Mouse (Mus musculus): ENCODE measurements around the gene Rfxank.

Rfxank gene

GRCm38 (mm10) chr8:70150158-70150557 is 11.2 kb upstream of the Rfxank start:
- DNase-seq (ENCODE audit: low read depth, low spot score), result no peak

- no peak for DNase-seq (ENCODE audit: low read depth, low spot score)
Observed at GRCm38 (mm10) chr8:70147678-70148607, 9.0 kb upstream of the Rfxank start.

GRCm38 (mm10) chr8:70139981-70140380 is 1.0 kb upstream of the Rfxank start:
- DNase-seq (ENCODE audit: low read depth, low spot score), result no peak

- DNase-seq (ENCODE audit: low read depth, low spot score), result no peak
Observed at GRCm38 (mm10) chr8:70137890-70138289, 1.1 kb downstream of the Rfxank start.

GRCm38 (mm10) chr8:70136591-70136990 is 2.4 kb downstream of the Rfxank start:
- no peak for DNase-seq (ENCODE audit: low read depth, low spot score)

GRCm38 (mm10) chr8:70134931-70135330 is 4.0 kb downstream of the Rfxank start:
- no peak for DNase-seq (ENCODE audit: low read depth, low spot score)

- no peak for DNase-seq (ENCODE audit: low read depth, low spot score)
Observed at GRCm38 (mm10) chr8:70134086-70134485, 4.9 kb downstream of the Rfxank start.

GRCm38 (mm10) chr8:70131166-70131883 is 7.6 kb downstream of the Rfxank start, which contains the start of gene Nr2c2ap:
Gene Nr2c2ap, plus strand, starts transcription at chr8:70131333.
- DNase-seq (ENCODE audit: low read depth, low spot score), result peak; percentile 92

GRCm38 (mm10) chr8:70130066-70130465 is 8.9 kb downstream of the Rfxank start:
- DNase-seq (ENCODE audit: low read depth, low spot score), result no peak

GRCm38 (mm10) chr8:70129309-70129952 is 9.5 kb downstream of the Rfxank start:
- DNase-seq (ENCODE audit: low read depth, low spot score), result no peak

- DNase-seq (ENCODE audit: low read depth, low spot score), result no peak
Observed at GRCm38 (mm10) chr8:70128435-70128834, 10.5 kb downstream of the Rfxank start.

- no peak for DNase-seq (ENCODE audit: low read depth, low spot score)
Observed at GRCm38 (mm10) chr8:70124992-70125391, 14.0 kb downstream of the Rfxank start.

GRCm38 (mm10) chr8:70122863-70123262 is 16.1 kb downstream of the Rfxank start:
- no peak for DNase-seq (ENCODE audit: low read depth, low spot score)

GRCm38 (mm10) chr8:70120667-70121066 is 18.3 kb downstream of the Rfxank start, which contains the start of gene Ncan:
Gene Ncan, minus strand, starts transcription at chr8:70120873.
- peak; percentile 87 for DNase-seq (ENCODE audit: low read depth, low spot score)

GRCm38 (mm10) chr8:70118726-70119700 is 19.9 kb downstream of the Rfxank start:
- no peak for DNase-seq (ENCODE audit: low read depth, low spot score)

- DNase-seq (ENCODE audit: low read depth, low spot score), result peak; percentile 71
Observed at GRCm38 (mm10) chr8:70117611-70118010, 21.3 kb downstream of the Rfxank start.

- DNase-seq (ENCODE audit: low read depth, low spot score), result no peak
Observed at GRCm38 (mm10) chr8:70114892-70115291, 24.1 kb downstream of the Rfxank start.

GRCm38 (mm10) chr8:70114488-70114887 is 24.5 kb downstream of the Rfxank start:
- no peak for DNase-seq (ENCODE audit: low read depth, low spot score)

GRCm38 (mm10) chr8:70112401-70113016 is 26.4 kb downstream of the Rfxank start:
- DNase-seq (ENCODE audit: low read depth, low spot score), result no peak

GRCm38 (mm10) chr8:70111192-70111795 is 27.7 kb downstream of the Rfxank start:
- DNase-seq (ENCODE audit: low read depth, low spot score), result no peak
